Mouse (Mus musculus): ENCODE results near the gene Cth. TPM values are rescaled to one million over a fixed set of nuclear protein-coding genes. Genes with fewer than 3 reads are reported as not detected.
A peak's percentile ranks its signal among the peaks of the same experiment; 100 is the strongest.
"Not testable (repeated sequence)": the region's sequence is repeated elsewhere in the genome, so short reads cannot be mapped to it uniquely, and the experiment has no call there.

The Cth gene
- total RNA-seq (2021) = 1 to 10 TPM; 3.5 to 3.7 TPM

DNA sequence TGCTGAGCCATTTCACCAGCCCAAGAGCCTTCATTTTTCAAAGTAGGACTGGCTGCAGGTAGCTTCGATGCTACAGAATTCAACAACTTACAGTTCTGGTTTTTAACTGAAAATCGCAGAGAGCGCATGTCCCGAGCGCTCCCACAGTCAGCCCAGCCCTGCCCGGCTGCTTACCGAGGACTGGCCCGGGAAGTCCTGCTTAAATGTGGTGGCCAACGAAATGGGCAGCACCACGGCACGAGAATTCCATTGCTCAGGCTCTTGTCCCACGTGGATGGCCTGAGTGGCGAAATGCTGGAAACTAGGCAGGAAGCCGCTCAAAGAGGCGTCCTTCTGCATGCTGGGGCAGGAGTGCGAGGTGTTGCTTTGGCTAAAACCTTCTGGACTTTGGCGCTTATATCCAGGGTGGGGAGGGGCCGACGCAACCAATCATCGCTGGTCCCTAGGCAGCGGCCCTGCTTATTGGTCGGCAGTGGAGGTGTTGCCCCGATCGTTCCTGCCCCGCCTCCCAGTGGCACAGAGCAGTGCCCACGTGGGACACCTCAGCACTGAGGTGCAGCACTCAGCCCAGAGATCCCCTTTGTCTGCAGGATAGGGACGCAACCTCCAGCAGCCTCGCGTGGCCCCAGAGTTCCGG lies at the start of gene Cth:
Cth (minus strand) TSS at position 386 of the 637 bp plus-strand sequence.
- peak; percentile 90 for DNase-seq
- intact Hi-C loops (cut with DNase I) = no loop called here

DNA sequence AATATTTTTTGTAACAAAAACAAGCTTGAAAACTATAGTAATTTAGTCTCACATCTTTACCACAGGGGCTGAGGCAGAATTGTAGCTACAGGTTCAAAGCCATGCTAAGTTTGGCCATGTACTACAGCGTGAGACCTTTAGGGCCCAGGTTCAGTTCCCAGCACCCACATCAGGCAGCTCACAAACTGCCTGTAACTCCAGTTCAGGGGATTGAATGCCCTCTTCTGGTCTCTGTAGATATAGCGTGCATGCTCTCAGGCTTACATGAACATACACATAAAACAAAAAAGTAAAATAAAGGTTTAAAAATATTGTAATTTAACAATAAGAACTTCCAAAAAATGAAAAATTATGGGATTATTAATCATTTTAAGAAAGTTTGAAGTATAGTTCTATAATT lies 48.4 kb upstream of the Cth start:
- intact Hi-C loops (cut with DNase I) = no loop called here
- DNase-seq = no peak

DNA sequence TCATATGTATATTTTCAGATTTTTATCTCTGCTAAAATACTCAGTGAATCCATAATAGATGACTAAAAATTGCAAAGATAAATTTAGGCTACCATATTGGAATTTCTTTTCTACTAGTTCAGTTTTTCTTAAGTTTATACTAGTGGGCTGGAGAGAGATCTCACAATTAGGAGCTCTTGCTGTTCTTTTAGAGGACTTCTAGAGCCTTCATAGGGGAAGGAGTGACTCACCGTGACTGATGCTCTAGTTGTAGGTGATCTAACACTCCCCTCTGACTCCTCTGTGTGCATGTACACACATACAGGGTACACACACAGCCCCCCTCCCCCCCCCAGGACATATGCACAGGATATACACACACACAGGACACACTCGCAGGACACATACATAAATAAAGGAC lies 46.3 kb upstream of the Cth start:
- DNase-seq = no peak

GRCm38 (mm10) chr3:157957320-157957719 lies 32.4 kb upstream of the Cth start:
- DNase-seq = no peak
- intact Hi-C loops (cut with DNase I) = no loop called here

More for the DNA sequence above, 46.3 kb upstream of the Cth start:
- intact Hi-C loops (cut with DNase I) = no loop called here

- intact Hi-C loops (cut with DNase I) = no loop called here
- no peak for DNase-seq
Measured at GRCm38 (mm10) chr3:157956201-157956600, 31.3 kb upstream of the Cth start.

DNA sequence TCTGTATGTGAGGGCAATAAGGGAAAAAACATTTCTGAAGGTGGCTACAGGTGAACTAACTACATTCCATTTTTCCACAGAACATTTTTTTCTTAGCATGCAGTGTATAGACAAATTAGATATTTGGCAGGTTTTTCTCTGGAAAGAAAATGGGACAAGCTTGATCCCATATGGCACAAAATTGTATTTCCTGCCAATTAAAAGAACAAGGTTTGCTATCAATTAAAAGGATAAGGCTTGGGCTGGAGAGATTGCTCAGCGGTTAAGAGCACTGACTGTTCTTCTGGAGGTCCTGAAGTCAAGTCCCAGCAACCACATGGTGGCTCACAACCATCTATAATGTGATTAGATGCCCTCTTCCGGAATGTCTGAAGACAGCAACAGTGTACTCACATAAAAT lies 30.6 kb upstream of the Cth start:
- intact Hi-C loops (cut with DNase I) = no loop called here
- DNase-seq = no peak

GRCm38 (mm10) chr3:157952716-157953115 lies 27.8 kb upstream of the Cth start:
- DNase-seq = no peak
- intact Hi-C loops (cut with DNase I) = no loop called here

DNA sequence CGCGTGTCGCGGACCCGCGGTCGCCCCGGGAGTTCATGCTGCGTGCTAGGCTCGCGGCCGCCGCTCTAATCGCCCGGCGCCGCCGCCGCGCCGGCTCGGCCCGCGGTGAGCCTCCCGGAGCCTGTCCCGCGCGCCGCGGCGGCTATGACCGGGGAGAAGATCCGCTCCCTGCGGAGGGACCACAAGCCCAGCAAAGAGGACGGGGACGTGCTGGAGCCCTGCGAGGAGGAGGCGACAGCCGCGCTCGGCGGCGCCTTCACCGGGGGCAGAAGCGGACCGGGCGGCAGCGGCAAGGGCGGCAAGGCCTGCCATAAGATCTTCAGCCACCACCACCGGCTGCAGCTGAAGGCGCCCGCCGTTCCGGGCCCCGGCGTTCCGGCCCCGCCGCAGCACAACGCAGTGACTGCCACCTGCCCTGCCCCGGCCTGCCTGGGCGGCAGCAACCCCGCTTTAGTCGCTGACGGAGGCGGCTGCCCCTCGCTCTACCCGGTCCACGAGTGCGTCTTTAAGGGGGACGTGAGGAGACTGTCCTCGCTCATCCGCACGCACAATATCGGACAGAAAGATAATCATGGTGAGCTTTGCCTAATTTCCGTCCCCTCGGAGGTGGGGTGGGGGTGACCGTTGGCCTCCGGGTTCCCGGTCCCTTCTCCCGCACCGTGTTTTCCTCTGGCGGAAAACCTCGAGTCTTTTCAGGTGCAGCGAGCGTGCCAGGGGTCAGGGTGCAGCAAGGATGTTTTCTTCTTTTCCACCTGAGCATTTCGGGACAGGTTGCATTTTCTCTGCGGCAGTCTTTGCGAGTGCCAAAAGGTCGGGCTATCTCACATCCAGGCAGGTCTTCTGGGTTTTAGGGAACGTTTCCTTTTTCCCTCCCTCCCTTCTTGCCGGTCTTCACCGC lies 22.8 kb upstream of the Cth start:
- DNase-seq = peak; percentile 24
- intact Hi-C loops (cut with DNase I) = loop anchor here (5.0 kb wide), 1 partner anchor 90 kb away; the partner anchor contains the start of genes Lrrc40 and Srsf11

DNA sequence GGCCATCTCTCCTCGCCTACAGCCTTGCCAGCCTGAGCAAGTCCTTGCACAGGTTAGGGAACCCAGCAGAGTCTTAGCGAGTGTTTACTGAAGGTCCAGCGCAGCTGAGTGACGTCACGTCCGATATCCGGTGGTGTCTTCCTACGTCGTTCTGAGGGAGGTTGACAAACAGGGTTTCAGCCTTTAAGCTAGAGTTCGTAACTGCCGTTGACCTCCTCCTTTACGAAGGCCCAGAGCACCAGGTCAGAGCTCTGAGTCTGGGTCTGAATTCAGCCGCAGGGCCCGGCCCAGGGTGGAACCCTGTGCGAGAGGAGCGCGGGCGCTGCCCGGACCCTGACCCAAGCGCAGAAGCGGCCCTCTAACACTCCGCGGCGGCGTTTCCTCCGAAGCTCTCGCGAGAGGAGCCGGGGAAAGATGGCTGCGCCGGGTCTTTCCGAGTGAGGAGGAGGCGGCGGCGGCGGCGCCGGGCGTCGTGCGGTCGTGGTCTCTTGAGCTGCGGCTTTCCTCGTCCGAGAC lies 22.0 kb upstream of the Cth start, which contains the start of gene Ankrd13c:
Ankrd13c (plus strand) TSS at position 397 of the 516 bp plus-strand sequence.
- intact Hi-C loops (cut with DNase I) = loop anchor here (5.0 kb wide), 1 partner anchor 90 kb away; the partner anchor contains the start of genes Lrrc40 and Srsf11

GRCm38 (mm10) chr3:157938585-157938984 lies 13.7 kb upstream of the Cth start:
- no peak for DNase-seq
- intact Hi-C loops (cut with DNase I) = no loop called here

More for the DNA sequence above, 22.0 kb upstream of the Cth start, which contains the start of gene Ankrd13c:
- DNase-seq = peak; percentile 92

DNA sequence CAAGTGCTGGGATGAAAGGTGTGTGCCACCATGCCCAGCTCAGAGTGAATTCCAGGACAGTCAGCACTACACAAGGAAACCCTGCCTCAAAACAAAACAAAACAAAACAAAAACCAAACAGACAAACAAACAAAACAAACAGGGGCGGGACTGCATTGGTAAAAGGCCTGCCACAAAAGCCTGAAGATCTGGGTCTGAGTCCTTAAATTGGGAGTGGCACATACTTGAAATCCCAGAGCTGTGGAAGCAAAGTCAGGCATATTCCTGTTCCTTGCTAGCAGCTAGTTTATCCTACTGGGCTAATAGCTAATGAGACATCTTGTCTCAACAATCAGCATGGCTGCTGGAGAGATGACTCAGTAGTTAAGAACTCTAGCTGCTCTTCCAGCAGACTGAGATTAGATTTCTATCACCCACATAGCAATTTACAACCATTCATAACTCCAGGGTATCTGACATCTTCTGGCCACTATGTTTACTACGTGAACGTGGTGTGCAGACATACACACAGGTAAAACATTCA lies 9.5 kb upstream of the Cth start:
- no peak for DNase-seq
- intact Hi-C loops (cut with DNase I) = no loop called here

DNA sequence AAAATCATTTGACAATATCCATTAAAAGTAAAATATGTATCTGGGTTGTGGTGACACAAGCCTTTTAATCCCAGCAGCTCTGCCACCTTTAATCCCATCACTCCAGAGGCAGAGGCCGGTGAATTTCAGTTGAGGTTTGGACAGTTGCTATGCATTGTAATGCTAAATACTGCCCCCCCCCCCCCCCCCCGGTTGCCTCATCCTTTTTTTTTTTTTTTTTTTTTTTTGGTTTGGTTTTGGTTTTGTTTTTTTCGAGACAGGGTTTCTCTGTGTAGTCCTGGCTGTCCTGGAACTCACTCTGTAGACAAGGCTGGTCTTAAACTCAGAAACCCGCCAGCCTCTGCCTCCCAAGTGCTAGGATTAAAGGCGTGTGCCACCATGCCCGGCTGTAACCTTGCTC lies 8.3 kb upstream of the Cth start:
- intact Hi-C loops (cut with DNase I); DNase-seq: not testable (repeated sequence)

DNA sequence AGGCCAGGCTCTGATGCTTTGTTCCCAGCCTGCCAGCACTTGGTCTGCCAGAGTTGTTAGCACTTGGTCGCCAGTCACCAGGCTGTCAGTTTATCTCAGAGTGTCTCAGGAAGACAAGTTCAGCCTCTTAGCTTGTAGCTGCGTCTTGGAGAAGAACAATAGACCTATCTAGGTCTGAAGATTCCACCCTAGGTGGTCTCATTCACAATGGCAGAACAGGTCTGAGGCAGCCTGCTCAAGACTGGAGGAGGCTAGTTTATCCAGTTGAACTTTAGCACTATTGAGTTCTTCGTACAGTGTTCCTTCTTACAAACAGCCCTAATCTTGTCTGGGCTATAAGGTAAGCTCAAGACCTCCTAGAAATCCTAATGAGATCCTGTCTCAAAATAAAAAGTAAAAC lies 7.2 kb upstream of the Cth start:
- intact Hi-C loops (cut with DNase I) = no loop called here
- no peak for DNase-seq

GRCm38 (mm10) chr3:157931592-157931991 lies 6.7 kb upstream of the Cth start:
- intact Hi-C loops (cut with DNase I) = no loop called here

GRCm38 (mm10) chr3:157929417-157929816 lies 4.5 kb upstream of the Cth start:
- no peak for DNase-seq
- intact Hi-C loops (cut with DNase I) = no loop called here

More at GRCm38 (mm10) chr3:157931592-157931991, 6.7 kb upstream of the Cth start:
- DNase-seq = no peak

- intact Hi-C loops (cut with DNase I) = no loop called here
- DNase-seq = no peak
Measured at GRCm38 (mm10) chr3:157928731-157929130, 3.9 kb upstream of the Cth start.

- DNase-seq = peak; percentile 4
- intact Hi-C loops (cut with DNase I) = no loop called here
Measured at GRCm38 (mm10) chr3:157926761-157927160, 1.9 kb upstream of the Cth start.

GRCm38 (mm10) chr3:157925706-157926510 lies 1.0 kb upstream of the Cth start:
- intact Hi-C loops (cut with DNase I) = no loop called here

GRCm38 (mm10) chr3:157923268-157923835 lies 1.5 kb downstream of the Cth start:
- no peak for DNase-seq
- intact Hi-C loops (cut with DNase I) = no loop called here

More at GRCm38 (mm10) chr3:157925706-157926510, 1.0 kb upstream of the Cth start:
- no peak for DNase-seq

GRCm38 (mm10) chr3:157921376-157921775 lies 3.5 kb downstream of the Cth start:
- DNase-seq = no peak
- intact Hi-C loops (cut with DNase I) = no loop called here

Measured in left cerebral cortex, postnatal 4 days (tissue).